Mouse (Mus musculus): ENCODE data around the gene Tmem120b. TPM values are rescaled to one million over a fixed set of nuclear protein-coding genes. Genes with fewer than 3 reads are reported as not detected.

Tmem120b gene
- total RNA-seq, 1 experiment from 2014 or later: 4.8 TPM

DNA sequence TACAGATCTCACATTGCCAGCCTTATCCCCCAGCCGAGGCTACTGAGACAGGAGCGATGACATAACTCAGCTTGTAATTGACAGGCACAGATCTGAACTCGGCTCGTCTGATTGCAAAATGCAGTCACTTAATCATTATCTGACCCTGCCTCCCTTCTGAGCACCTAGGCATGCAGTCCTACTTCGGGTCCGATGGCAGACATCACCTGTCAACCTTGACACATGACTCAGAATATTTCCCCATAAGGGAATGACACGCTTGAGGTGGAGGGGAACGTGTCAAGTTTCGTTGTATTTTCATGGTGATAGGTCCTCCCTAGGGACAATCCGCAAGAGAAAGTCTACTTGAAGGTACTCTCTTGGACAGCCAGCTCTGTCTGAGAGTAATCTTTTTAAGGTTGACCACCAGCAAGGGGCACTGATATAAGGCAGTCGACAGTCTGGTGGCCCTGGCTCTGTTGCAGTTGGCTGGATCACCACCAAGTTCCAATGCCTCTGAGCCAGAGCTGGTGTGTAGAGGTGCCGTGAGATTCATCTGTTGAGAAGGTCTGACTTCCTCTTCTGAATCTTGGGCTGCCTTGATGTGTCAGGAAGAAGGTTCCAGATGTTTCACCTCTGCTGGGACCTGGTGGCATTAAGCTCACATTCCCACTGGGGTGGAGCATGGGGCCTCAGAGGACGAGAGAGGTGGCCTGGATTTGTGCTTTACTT is 15.3 kb downstream of the Tmem120b start:
- no peak for ATAC-seq (replicated peaks; ENCODE audit: low read depth, poor library complexity, severe bottlenecking)

DNA sequence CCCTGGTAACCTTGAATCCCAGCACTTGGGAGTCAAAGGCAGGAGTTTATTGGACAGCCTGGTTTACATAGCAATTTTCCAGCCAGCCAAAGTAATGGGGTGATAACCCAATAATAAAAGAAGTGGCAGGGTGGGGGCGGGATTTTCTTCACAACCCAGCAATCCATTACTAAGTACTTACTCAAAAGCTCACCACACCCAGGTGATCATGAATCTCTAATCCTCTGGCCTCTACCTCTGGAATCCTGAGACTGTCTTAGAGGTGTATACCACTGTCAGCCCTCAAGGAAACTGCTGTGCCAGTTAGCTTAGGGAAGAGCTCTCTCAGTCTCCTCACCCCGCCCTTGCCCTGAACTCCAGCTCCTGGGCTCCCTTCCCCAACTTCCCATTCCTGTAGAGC is 18.3 kb downstream of the Tmem120b start:
- no peak for ATAC-seq (replicated peaks; ENCODE audit: low read depth, poor library complexity, severe bottlenecking)

DNA sequence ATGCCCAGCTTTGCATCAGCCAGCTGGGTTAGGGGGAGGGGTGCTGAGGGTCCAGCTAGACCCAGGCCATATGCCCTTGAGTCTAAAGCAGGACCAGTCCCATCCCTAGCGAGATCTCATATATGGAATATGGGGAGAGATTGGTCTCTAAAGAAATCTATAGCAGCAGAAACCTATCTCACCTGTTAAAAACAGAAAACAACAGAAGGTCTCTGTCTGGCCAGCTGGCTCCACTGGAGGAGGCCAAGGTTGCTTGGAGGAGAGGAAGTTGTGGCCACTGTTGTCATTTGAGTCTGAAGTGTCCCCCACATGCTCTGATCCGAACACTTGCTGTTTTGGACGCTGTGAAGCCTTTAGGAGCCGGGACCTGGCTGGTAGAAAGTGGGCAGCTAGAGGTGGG is 20.6 kb downstream of the Tmem120b start:
- no peak for ATAC-seq (replicated peaks; ENCODE audit: low read depth, poor library complexity, severe bottlenecking)

DNA sequence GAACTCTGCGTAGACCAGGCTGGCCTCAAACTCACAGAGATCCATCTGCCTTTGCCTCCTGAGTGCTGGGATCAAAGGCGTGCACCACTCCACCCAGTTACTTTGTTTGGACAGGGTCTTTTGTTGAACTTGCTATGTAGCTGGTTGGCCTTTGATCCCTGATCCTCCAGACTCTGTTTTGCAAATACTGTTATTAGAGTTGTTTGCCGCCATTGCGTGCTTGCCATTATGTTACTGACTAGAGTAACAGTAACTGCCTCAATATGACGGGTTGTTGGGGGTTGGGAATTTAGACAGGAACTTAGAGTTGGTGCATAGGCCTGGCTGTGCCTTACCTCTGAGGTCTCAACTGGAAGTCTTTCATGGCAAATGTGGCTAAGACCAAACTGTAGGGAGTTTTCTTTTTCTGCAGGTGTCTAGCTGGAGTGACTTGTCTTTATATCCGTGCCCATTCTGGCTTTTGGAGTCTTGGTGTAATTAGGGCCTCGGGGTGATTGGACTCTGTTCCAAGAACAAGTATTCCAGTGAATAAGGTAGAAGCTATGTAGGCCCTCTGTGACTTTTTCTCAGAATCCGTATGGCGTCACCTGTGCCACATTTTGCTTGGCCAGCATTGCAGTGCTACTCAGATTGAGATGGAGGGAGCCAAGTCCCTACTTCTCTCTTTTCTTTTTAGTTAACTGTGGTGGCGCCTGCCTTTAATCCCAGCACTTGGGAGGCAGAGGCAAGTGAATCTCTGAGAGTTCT is 22.5 kb downstream of the Tmem120b start:
- no peak for ATAC-seq (replicated peaks; ENCODE audit: low read depth, poor library complexity, severe bottlenecking)

DNA sequence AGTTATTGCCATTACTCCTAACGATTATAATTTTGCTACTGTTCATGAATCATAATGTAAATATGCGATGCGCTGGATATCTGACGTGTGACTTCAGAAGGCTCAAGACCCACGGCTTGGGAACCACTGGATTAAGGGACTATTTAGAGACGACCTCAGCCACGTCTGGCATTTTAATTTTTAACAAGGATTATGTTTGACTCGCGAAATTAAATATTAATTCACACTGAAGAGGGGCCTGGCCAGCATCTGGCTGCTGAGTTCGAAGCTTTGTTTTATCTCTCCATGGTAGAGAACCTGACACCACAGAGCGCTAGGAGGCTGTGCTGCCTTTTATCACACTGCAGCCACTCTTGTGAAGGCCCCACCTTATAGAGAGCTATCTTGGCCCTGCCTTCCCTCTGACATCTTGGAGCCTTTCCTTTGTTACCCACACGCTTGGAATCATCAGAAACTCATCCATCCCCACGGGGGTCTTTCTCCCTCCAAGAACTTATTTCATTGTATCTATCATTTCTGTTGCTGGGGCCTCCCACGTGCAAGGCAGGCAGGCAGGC is 24.9 kb downstream of the Tmem120b start:
- ATAC-seq (replicated peaks; ENCODE audit: low read depth, poor library complexity, severe bottlenecking): peak; percentile 41; the same call in 1 of the 2 replicates

DNA sequence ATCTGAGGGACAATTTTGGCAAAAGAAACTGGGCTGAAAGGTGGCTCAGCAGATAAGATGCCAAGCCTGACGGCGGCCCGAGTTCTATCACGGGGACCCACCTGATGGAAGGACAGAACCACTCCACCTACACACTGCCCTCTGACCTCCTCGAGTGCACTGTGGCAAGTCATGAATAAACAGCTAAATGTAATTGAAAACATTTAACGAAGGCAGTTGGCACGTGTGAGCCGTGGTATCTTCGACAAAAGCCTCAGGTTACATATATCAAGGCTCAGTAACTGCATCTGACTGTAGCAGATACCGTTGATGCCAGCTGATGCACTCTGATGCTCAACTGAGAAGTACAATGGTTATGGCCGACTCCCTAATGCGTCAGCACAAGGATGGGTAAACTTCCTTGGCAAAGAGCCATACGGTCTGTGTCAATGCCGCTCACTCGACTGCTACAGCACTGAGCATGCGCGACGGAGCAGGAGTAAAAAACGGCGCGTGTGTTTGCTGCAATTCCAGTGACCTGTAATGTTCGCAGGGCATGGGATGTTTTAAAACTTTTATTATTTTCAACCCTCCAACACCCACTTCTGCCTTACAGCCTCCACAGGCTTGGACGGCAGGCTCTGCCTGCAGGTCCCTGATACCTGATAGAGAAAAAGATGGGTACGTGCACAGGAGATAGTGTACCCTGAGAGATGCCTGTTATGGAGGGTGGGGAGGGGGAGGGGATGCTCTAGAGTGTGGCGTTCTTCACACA is 26.2 kb downstream of the Tmem120b start:
- peak; percentile 61 for ATAC-seq (replicated peaks; ENCODE audit: low read depth, poor library complexity, severe bottlenecking)

DNA sequence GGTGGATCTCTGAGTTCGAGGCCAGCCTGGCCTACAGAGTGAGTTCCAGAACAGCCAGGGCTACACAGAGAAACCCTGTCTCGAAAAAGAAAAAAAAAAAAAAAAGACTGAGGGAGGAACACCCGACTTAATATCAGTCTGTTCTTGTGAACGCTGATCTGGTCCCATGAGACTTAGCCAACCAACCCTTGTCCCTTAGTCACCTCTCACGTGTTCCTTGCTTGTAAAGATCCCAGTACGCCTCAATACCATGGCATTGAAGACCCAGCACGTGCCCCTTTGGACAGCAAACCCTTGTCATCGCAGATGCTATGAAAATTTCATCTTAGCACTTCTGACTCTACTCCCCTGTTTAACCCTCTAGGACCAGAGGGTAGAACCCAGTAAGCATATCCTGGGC is 28.1 kb downstream of the Tmem120b start:
- no peak for ATAC-seq (replicated peaks; ENCODE audit: low read depth, poor library complexity, severe bottlenecking)

DNA sequence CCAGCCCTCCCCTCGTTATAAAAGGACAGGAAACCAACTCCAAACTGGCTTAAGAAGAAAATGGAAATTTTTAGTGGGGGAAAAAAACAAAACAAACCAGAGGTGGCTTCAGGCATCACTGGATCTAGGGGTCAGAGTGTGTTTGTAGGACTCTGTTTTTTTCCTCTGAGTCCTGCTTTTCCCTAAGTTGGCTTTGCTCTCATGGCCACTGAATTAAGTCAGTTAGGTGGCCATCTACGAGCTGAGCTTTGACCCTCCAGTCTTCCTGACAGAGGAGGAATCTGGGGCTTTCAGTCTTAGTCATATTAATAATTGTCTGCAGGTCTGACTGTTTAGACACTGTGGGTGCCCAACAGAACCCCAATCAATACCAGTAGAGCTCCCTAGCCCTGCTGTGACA is 30.3 kb downstream of the Tmem120b start:
- no peak for ATAC-seq (replicated peaks; ENCODE audit: low read depth, poor library complexity, severe bottlenecking)

DNA sequence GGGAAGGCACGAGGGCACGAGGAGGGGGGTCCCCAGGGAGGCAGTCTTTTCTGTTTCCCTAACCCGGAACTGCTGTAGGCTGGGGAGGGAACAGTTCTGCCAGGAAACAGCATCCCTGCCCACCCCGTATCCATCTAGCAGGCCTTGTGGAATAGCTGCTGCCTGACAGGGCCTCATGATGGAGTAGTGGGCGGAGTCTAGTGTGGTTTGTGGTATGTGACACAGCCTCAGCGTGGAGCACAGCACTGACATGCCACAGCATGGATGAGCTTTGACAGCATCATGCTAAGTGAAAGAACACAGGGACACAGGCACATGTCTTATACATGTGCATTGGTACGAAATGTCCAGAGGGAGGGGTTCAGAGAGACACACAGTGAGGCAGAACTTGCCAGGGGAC is 34.2 kb downstream of the Tmem120b start:
- peak; percentile 95 for ATAC-seq (replicated peaks; ENCODE audit: low read depth, poor library complexity, severe bottlenecking)

DNA sequence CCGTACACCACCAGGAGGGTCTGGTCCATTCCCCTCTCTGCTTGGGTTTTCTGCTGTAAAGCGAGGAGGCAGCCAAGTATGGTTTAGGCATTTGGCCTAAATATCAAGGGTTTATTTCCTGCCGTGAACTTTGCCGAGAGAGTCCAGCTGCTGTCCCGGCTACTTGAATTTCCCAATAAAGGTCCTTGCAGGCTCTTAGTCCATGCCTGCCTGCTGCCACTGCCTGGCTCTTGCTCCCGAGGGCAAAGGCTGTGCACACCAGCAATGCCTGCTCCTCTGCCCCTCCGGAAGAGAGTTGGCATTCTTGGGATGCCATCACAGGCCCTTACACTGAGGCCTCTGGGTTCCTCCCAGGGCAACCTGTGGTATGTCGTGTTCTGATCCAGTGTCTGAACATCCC is 35.3 kb downstream of the Tmem120b start:
- no peak for ATAC-seq (replicated peaks; ENCODE audit: low read depth, poor library complexity, severe bottlenecking)

DNA sequence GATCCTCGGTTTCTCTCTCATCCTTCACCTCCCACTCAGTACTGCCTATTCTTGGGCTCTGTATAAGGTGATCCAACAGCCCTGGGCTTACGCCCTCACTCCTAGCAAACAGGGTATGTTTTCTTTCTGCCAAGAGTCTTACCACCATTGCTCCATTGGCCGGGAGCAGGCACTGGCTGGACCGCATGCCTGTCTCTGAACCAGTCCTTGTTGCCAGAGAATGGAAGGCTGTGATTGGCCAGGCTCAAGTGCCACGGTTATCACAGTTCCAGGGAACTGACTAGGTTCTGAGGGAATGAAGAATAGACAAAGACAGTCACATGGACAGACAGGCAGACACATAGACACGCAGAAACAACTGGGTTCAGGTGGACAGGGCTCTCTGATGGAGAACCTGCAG is 36.6 kb downstream of the Tmem120b start:
- ATAC-seq (replicated peaks; ENCODE audit: low read depth, poor library complexity, severe bottlenecking): no peak

DNA sequence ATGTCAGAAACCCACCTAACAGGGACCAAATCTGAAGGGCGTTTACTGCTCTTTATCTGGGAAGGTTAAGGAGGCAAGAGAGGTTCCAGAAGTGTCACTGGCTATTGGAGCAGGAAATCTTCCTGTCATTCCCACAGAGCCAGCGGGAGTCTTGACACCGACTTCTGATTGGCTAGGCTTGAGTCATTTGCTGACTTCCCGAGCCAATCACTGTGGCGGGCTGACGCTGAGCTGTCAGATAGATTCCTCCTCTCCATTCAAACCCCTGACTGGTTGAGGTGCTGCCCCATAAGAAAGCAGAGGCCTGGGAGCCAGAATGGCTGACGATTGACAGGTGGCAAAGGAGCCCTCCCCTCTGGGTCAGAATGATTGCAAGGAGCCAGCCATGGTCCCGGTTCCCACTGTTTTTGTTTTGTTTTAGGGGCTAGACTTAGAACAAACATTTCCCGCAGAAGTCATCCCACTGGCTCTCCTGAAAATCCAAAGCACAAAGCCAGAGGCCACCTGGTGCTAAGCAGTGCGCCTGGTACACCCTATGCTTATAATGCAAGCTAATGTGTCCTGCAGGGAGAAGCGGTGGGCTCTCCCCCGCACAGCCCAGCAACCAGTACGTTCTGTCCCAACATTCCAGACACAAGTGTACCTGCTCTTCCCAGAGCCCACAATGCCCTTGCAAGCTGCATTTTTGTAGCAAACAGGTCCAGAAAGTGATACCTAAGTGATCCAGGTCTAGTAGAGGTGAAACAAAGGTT is 41.4 kb downstream of the Tmem120b start:
- ATAC-seq (replicated peaks; ENCODE audit: low read depth, poor library complexity, severe bottlenecking): no peak

DNA sequence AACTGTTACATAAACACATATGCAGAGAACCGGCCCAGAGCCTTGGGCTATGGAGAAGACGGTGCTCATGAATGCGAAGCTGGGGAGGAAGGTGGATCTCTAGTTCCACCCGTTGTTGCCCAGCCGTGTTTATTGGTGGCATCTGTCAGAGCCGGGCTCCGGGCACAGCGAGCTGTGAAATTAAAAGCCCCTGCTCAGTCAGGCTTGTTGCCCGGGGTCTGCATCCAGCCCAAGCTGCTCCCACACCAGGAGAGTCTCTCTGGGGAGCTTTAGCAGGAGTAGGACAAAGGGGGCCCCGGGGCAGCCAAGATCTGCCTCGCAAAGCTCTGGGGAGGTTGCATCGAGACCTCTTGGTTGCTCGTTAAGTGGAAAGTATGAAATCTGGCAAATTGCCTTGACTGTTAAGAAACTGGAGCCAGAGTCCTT is 42.1 kb downstream of the Tmem120b start:
- ATAC-seq (replicated peaks; ENCODE audit: low read depth, poor library complexity, severe bottlenecking): no peak

DNA sequence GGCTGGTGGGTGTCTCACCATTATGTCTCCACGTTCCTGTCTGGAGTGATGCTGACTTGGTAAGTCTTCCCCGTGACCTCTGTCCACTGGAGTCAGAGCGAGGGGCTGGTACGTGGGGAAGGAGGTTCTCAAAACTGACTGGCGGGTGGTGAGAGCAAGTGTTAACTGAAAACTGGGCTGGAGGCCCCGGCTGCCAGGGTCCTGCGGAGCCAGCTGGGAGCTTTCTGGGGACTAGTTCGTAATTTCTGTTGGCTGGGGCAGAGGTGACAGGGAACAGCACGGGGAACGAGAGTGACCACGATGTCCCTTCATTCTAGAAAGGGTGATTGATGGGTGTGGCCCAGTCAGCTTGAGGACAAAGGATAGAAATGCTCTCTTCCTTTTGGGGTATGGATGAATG is 45.9 kb downstream of the Tmem120b start:
- no peak for ATAC-seq (replicated peaks; ENCODE audit: low read depth, poor library complexity, severe bottlenecking)

DNA sequence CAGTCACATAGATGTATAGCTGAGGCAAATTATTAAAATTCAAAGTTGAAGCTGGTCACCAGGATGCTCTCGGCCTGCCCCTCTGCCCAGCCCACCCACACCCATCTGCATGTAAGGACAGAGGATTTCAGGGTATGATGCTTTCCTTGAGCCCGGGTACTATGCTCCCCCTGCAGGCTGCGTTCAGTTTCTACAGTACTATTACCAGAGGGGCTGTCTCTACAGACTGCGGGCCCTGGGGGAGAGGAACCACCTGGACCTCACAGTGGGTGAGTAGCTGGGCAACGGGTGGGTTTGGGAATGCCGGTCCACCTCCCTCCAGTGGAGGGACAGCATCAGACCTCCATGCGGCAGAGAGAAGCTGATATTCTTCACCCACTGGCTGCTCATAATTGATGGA is 46.7 kb downstream of the Tmem120b start:
- ATAC-seq (replicated peaks; ENCODE audit: low read depth, poor library complexity, severe bottlenecking): no peak

DNA sequence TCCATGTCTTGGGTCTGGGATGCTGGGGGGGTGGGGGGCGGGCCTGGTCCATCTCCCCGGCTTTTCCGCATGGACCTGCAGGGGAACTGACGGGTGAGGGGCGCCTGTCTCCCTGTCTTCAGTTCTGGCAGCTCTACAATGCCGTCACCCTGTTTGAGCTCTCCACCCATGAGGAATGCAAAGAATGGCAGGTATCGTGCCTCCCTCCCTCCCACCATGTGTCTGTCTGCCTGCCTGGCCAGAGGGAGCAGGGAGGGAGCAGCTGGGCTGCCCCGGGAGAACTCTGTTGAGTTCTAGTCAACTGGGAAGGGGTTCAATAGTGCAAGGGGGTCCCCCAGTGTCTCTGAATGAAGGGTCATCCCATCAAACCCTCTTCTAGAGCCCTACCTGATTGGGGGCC is 47.9 kb downstream of the Tmem120b start:
- no peak for ATAC-seq (replicated peaks; ENCODE audit: low read depth, poor library complexity, severe bottlenecking)

DNA sequence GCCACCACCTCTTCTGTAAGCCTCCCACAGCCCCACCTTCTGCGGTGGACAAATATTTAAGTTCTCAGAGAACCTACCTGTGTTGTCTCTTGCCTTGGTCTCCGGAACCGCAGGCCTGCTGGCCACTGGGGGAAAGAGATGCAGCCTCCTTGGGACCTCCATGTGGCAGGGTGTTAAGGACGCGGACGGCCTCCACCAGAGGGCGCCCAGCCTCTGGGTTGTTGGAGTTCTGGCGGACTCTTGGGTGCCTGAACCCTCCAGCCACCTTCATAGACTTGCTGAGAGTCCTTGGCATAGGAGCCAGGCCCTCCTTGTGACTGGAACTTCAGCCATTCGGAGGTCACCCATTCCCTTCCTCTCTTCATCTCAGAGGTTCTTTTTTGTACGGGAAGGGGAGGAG is 49.0 kb downstream of the Tmem120b start:
- ATAC-seq (replicated peaks; ENCODE audit: low read depth, poor library complexity, severe bottlenecking): peak; percentile 66

DNA sequence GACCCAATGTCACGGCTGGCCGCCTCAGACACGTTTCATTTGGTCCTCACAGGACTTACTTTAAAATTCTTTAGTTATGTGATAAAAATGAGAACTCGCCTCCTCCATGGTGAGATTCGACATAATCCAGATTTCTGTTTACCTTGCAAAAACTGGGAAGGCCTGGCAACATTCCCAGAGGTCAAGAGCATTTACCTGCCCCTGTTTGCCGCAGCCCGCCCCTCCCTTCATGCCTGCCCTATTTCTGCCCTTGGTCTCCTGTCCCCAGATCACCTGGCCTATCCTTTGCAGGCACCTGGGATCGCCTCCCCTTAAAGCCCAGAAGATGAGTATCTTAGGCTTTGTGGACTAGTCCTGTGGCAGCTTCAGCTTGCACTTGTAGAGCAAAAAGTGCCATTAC is 49.6 kb downstream of the Tmem120b start:
- ATAC-seq (replicated peaks; ENCODE audit: low read depth, poor library complexity, severe bottlenecking): no peak

DNA sequence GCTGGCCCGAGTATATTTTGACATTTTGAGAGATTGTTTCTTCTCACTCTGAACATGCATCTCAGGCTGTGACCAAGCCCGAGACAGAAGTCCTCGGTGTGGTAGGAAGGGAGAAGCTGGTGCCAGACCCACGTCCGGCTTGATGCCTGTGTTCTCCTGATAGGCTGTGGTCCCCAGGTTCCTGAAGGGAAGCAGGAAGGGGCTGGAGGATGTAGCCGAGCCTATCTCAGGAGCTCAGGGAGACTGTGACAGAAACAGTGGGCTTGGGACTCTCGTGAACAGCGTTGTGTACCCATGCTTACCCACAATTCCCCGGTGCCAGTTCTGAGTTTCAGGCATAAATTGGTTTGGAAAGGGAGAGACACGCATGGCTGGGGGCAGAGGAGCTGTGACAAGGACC is 50.6 kb downstream of the Tmem120b start:
- ATAC-seq (replicated peaks; ENCODE audit: low read depth, poor library complexity, severe bottlenecking): peak; percentile 90

DNA sequence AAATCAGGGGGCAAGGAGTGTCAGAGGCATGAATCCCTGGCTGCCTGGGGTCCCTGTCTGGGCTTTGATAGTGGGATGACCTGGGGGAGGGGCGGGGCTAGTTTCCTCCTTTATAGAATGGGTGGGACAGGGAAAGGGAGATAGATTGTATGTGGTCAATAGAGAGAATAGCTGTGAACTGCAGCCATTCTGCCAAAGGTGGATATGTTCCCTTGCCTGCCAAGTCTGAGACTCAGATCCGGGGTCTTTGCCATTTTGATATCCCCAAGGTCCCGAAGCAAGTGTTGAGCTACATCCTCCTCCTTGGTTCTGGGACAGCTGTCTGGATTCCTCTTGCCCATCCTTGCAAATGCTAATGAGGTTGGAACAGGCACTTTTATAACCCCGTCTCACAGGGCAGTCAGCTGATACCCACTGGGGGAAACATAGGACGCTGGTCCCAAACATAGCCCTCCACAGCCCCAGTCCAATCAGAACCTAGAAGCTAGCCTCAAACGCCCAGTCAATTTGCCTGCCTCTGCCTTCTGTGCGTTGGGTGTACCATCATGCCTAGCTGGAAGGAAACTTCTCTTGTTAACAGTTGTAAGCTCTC is 52.5 kb downstream of the Tmem120b start:
- no peak for ATAC-seq (replicated peaks; ENCODE audit: low read depth, poor library complexity, severe bottlenecking)

All from common myeloid progenitor, adult 5-6 weeks (primary cell).